Mouse (Mus musculus) monocyte, adult 2 months (primary cell): ENCODE measurements around the gene Tbcd.
A peak's percentile ranks its signal among the peaks of the same experiment; 100 is the strongest.

Source experiments
- DNase-seq, 2 experiments: peaks; one replicate each; pipeline ENCODE4 v3.0.0; 2022; ENCODE audit warnings: low spot score in 2 of 2, low read depth in 1 of 2

Tbcd gene

GRCm38 (mm10) chr11:121451753-121452635 lies at the start of gene Tbcd:
TSS of gene Tbcd (plus strand) at chr11:121451949.
- peak; percentile 84 to 88 for DNase-seq

GRCm38 (mm10) chr11:121407366-121408155 lies 44.2 kb upstream of the Tbcd start:
- no peak for DNase-seq

- no peak for DNase-seq
These were observed 37.0 kb upstream of the Tbcd start for GRCm38 (mm10) chr11:121414762-121415161.

- no peak for DNase-seq
These were observed 36.4 kb upstream of the Tbcd start for GRCm38 (mm10) chr11:121415351-121415750.

GRCm38 (mm10) chr11:121417971-121418370 lies 33.8 kb upstream of the Tbcd start:
- DNase-seq = no peak

- DNase-seq = no peak
These were observed 32.8 kb upstream of the Tbcd start for GRCm38 (mm10) chr11:121418932-121419331.

- no peak for DNase-seq
These were observed 31.4 kb upstream of the Tbcd start for GRCm38 (mm10) chr11:121420379-121420778.

- peak; percentile 92 to 96 for DNase-seq
These were observed 30.8 kb upstream of the Tbcd start, which contains the start of gene Fn3krp for GRCm38 (mm10) chr11:121420830-121421552. TSS of gene Fn3krp (plus strand) at chr11:121421401.

- no peak for DNase-seq
These were observed 30.1 kb upstream of the Tbcd start for GRCm38 (mm10) chr11:121421553-121422173.

- DNase-seq = no peak
These were observed 18.4 kb upstream of the Tbcd start for GRCm38 (mm10) chr11:121433397-121433796.

GRCm38 (mm10) chr11:121434156-121435155 lies 17.3 kb upstream of the Tbcd start, which contains the start of gene Fn3k:
TSS of gene Fn3k (plus strand) at chr11:121434913.
- peak; percentile 48 to 63 for DNase-seq

GRCm38 (mm10) chr11:121437236-121437635 lies 14.5 kb upstream of the Tbcd start:
- DNase-seq = no peak

- no peak for DNase-seq
These were observed 12.0 kb upstream of the Tbcd start for GRCm38 (mm10) chr11:121439686-121440292.

GRCm38 (mm10) chr11:121441653-121442052 lies 10.1 kb upstream of the Tbcd start:
- no peak for DNase-seq

GRCm38 (mm10) chr11:121442076-121442475 lies 9.7 kb upstream of the Tbcd start:
- DNase-seq = no peak

- no peak for DNase-seq
These were observed 478 bp upstream of the Tbcd start for GRCm38 (mm10) chr11:121451216-121451726.

- no peak for DNase-seq
These were observed 6.1 kb downstream of the Tbcd start for GRCm38 (mm10) chr11:121457874-121458273.

GRCm38 (mm10) chr11:121467408-121467807 lies 15.7 kb downstream of the Tbcd start:
- DNase-seq = no peak

- no peak for DNase-seq
These were observed 23.1 kb downstream of the Tbcd start for GRCm38 (mm10) chr11:121474831-121475230.
